Mouse (Mus musculus): ENCODE data around the gene Vav1. TPM values are rescaled to one million over a fixed set of nuclear protein-coding genes. Genes with fewer than 3 reads are reported as not detected.

Vav1 gene
- total RNA-seq, 1 experiment from 2014 or later = 373 TPM

Other genes starting within 250 kb of the Vav1 start
- 54.5 and 58.2 TPM in 2 replicates for gene Khsrp, start 247.6 kb upstream of the Vav1 start, total RNA-seq (2017)
- not detected in 2 replicates for gene Slc25a41, start 237.4 kb upstream of the Vav1 start, total RNA-seq (2017)
- gene Crb3, start 220.0 kb upstream of the Vav1 start, total RNA-seq (2017) = 3.3 TPM in 2 replicates
- 3.4 and 3.6 TPM in 2 replicates for gene Slc25a23, start 219.2 kb upstream of the Vav1 start, total RNA-seq (2017)
- gene Dennd1c, start 200.6 kb upstream of the Vav1 start, total RNA-seq (2017) = 145 and 158 TPM in 2 replicates
- 0.37 and 0.70 TPM in 2 replicates for gene Tubb4a, start 191.3 kb upstream of the Vav1 start, total RNA-seq (2017)
- gene Tnfsf9, start 173.8 kb upstream of the Vav1 start, total RNA-seq (2017) = 1.7 and 2.0 TPM in 2 replicates
- gene Cd70, start 129.3 kb upstream of the Vav1 start, total RNA-seq (2017) = not detected in 2 replicates
- 79.1 and 86.9 TPM in 2 replicates for gene Tnfsf14, start 84.9 kb upstream of the Vav1 start, total RNA-seq (2017)
- gene C3, start 51.0 kb upstream of the Vav1 start, total RNA-seq (2017) = 164 TPM in 2 replicates
- gene Gpr108, start 30.7 kb upstream of the Vav1 start, total RNA-seq (2017) = 26.2 and 34.1 TPM in 2 replicates
- gene Trip10, start 29.6 kb upstream of the Vav1 start, total RNA-seq (2017) = 3.4 and 4.1 TPM in 2 replicates
- gene Adgre1, start 79.6 kb downstream of the Vav1 start, total RNA-seq (2017) = 62.1 and 63.0 TPM in 2 replicates